Mouse (Mus musculus): Measurements from ENCODE around the gene Chrm1. TPM values are rescaled to one million over a fixed set of nuclear protein-coding genes. Genes with fewer than 3 reads are reported as not detected.
A peak's percentile ranks its signal among the peaks of the same experiment; 100 is the strongest.
"Not testable (repeated sequence)": the region's sequence is repeated elsewhere in the genome, so short reads cannot be mapped to it uniquely, and the experiment has no call there.

The Chrm1 gene
- polyA plus RNA-seq, 1 experiment from 2014 or later, result 0.06 TPM

DNA sequence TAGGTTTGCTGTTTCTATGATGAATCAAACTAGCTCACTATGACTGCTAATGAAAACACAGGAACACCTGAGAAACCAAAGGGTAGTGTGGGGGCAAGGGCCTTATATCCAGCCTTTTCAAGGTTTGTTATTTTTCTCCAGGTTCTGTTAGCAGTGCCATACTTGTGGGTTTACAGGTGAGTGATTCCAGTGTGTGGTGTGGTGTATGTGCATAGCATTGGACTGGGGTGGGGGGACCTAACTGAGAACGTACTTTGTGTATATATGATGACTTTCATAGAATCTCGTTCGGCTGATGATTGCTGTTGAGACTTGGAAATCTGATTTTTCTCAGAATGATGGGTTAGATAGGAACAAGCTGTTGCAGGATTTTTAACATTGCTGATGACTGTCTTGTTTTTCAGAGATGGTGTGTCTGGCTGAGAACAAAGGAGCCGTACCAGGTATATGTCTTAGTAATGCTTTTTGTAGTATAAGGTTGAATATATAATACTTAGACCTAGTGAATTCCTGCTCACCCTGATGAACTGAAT is 61.6 kb downstream of the Chrm1 start:
- Histone ChIP-seq H3K4me2 (peak overlapping the region; percentile 92), H3K9ac (ENCODE audit: low read depth, low read length) (peak overlapping the region; percentile 95), H3K27ac (ENCODE audit: low read depth, low read length) (0 out of 2 replicates have a peak overlapping the region, but pooled peaks have one; percentile 46), H3K4me1 (ENCODE audit: control insufficient read depth, insufficient read depth, low read length) (peaks cover 15% of the 10 kb centered on the region), H3K9me3 (replicated peaks; ENCODE audit: control insufficient read depth, low read length) (no peaks in the 10 kb centered on the region), H3K4me3 (ENCODE audit: low read depth, low read length) (peak overlapping the region; percentile 80), H3K27me3 (ENCODE audit: control insufficient read depth, insufficient read depth, low read length) (no peaks in the 10 kb centered on the region), H3K36me3 (ENCODE audit: control insufficient read depth, insufficient read depth, low read length) (peaks cover 20% of the 10 kb centered on the region)
- WGBS (ENCODE audit: insufficient replicate concordance), result 65% methylated on average over 4 of the region's 4 CpGs
- ATAC-seq (replicated peaks; ENCODE audit: insufficient number of reproducible peaks, low FRiP score, low TSS enrichment), result no peak

GRCm38 (mm10) chr19:8726609-8727390 is 63.2 kb downstream of the Chrm1 start:
- H3K9me3 ChIP-seq (replicated peaks; ENCODE audit: control insufficient read depth, low read length), result no peaks in the 10 kb centered on the region
- H3K4me1 ChIP-seq (ENCODE audit: control insufficient read depth, insufficient read depth, low read length), result peaks cover 14% of the 10 kb centered on the region
- WGBS (ENCODE audit: insufficient replicate concordance), result 28% methylated on average over 3 of the region's 3 CpGs
- no peak for ATAC-seq (replicated peaks; ENCODE audit: insufficient number of reproducible peaks, low FRiP score, low TSS enrichment)
- no peak overlapping the region for H3K27ac ChIP-seq (ENCODE audit: low read depth, low read length)
- H3K4me2 ChIP-seq, result no peak overlapping the region; the same call in 1 of the 2 replicates
- H3K36me3 ChIP-seq (ENCODE audit: control insufficient read depth, insufficient read depth, low read length), result peaks cover 20% of the 10 kb centered on the region
- H3K27me3 ChIP-seq (ENCODE audit: control insufficient read depth, insufficient read depth, low read length), result no peaks in the 10 kb centered on the region
- H3K9ac ChIP-seq (ENCODE audit: low read depth, low read length), result no peak overlapping the region
- H3K4me3 ChIP-seq (ENCODE audit: low read depth, low read length), result no peak overlapping the region

- peaks cover 9% of the 10 kb centered on the region for H3K4me1 ChIP-seq (ENCODE audit: control insufficient read depth, insufficient read depth, low read length)
- no peak overlapping the region for H3K9ac ChIP-seq (ENCODE audit: low read depth, low read length)
- no peak overlapping the region for H3K4me3 ChIP-seq (ENCODE audit: low read depth, low read length)
- H3K27ac ChIP-seq (ENCODE audit: low read depth, low read length), result no peak overlapping the region
- peaks cover 20% of the 10 kb centered on the region for H3K36me3 ChIP-seq (ENCODE audit: control insufficient read depth, insufficient read depth, low read length)
- 24% methylated on average over 5 of the region's 5 CpGs for WGBS (ENCODE audit: insufficient replicate concordance)
- ATAC-seq (replicated peaks; ENCODE audit: insufficient number of reproducible peaks, low FRiP score, low TSS enrichment), result no peak
- H3K4me2 ChIP-seq, result no peak overlapping the region
- H3K9me3 ChIP-seq (replicated peaks; ENCODE audit: control insufficient read depth, low read length), result no peaks in the 10 kb centered on the region
- no peaks in the 10 kb centered on the region for H3K27me3 ChIP-seq (ENCODE audit: control insufficient read depth, insufficient read depth, low read length)
Observed at GRCm38 (mm10) chr19:8727495-8728114, 64.0 kb downstream of the Chrm1 start.

DNA sequence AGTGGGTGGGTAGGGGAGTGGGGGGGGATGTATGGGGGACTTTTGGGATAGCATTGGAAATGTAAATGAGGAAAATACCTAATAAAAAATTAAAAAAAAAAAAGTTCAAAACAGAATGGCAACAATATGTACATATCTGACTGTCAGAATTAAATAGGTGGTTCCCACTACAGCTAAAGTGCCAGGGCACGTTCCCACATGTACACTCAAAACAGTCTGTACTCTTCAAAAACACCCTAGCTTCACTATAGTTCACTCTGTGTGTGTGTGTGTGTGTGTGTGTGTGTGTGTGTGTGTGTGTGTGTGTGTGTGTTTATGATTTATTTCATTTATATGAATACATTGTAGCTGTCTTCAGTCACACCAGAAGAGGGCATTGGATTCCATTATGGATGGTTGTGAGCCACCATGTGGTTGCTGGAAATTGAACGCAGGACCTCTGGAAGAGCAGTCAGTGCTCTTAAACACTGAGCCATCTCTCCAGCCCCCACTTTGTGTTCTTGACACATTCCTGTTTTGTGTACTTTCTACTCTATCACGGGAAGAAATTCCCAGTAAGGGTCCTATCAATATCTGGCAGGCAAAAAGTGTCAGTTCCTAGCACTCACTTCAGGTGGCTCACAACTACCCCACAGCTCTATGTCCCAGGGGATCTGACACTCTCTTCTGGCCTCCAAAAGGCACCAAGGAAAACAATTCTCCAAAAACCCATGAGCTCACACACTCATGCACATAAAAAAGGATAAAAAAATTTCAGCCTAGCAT is 64.9 kb downstream of the Chrm1 start:
- H3K9me3 ChIP-seq (replicated peaks; ENCODE audit: control insufficient read depth, low read length); H3K27ac ChIP-seq (ENCODE audit: low read depth, low read length); ATAC-seq (replicated peaks; ENCODE audit: insufficient number of reproducible peaks, low FRiP score, low TSS enrichment); H3K4me2 ChIP-seq; H3K9ac ChIP-seq (ENCODE audit: low read depth, low read length); H3K27me3 ChIP-seq (ENCODE audit: control insufficient read depth, insufficient read depth, low read length); H3K4me3 ChIP-seq (ENCODE audit: low read depth, low read length); H3K4me1 ChIP-seq (ENCODE audit: control insufficient read depth, insufficient read depth, low read length): not testable (repeated sequence)
- whole genome bisulfite sequencing (ENCODE audit: insufficient replicate concordance), result 43% methylated on average over 3 of the region's 3 CpGs
- peaks cover 20% of the 10 kb centered on the region for H3K36me3 ChIP-seq (ENCODE audit: control insufficient read depth, insufficient read depth, low read length)

Other genes starting within 250 kb of the Chrm1 start
- gene Slc22a8, start 72.5 kb upstream of the Chrm1 start, polyA plus RNA-seq (2014; fragmentation: Nextera tagmentation; extraction: Ambion mirVana), result 0.07 TPM in 1 of 2 replicates, not detected in the other
- gene Slc22a6, start 45.8 kb upstream of the Chrm1 start, polyA plus RNA-seq (2014; fragmentation: Nextera tagmentation; extraction: Ambion mirVana), result not detected in 2 replicates
- gene Slc3a2, start 59.6 kb downstream of the Chrm1 start, polyA plus RNA-seq (2014; fragmentation: Nextera tagmentation; extraction: Ambion mirVana), result 82.6 and 87.8 TPM in 2 replicates
- gene Wdr74, start 72.0 kb downstream of the Chrm1 start, polyA plus RNA-seq (2014; fragmentation: Nextera tagmentation; extraction: Ambion mirVana), result 56.4 and 58.8 TPM in 2 replicates
- gene 1700092M07Rik, start 76.9 kb downstream of the Chrm1 start, polyA plus RNA-seq (2014; fragmentation: Nextera tagmentation; extraction: Ambion mirVana), result 0.99 and 2.2 TPM in 2 replicates
- 82.2 and 85.1 TPM in 2 replicates for gene Stx5a, start 77.6 kb downstream of the Chrm1 start, polyA plus RNA-seq (2014; fragmentation: Nextera tagmentation; extraction: Ambion mirVana)
- 126 and 138 TPM in 2 replicates for gene Nxf1, start 93.3 kb downstream of the Chrm1 start, polyA plus RNA-seq (2014; fragmentation: Nextera tagmentation; extraction: Ambion mirVana)
- 146 and 150 TPM in 2 replicates for gene Tmem223, start 107.2 kb downstream of the Chrm1 start, polyA plus RNA-seq (2014; fragmentation: Nextera tagmentation; extraction: Ambion mirVana)
- 63.9 and 69.9 TPM in 2 replicates for gene Tmem179b, start 110.7 kb downstream of the Chrm1 start, polyA plus RNA-seq (2014; fragmentation: Nextera tagmentation; extraction: Ambion mirVana)
- 12.8 and 14.3 TPM in 2 replicates for gene Taf6l, start 122.6 kb downstream of the Chrm1 start, polyA plus RNA-seq (2014; fragmentation: Nextera tagmentation; extraction: Ambion mirVana)
- 138 and 155 TPM in 2 replicates for gene Polr2g, start 134.8 kb downstream of the Chrm1 start, polyA plus RNA-seq (2014; fragmentation: Nextera tagmentation; extraction: Ambion mirVana)
- gene Zbtb3, start 138.8 kb downstream of the Chrm1 start, polyA plus RNA-seq (2014; fragmentation: Nextera tagmentation; extraction: Ambion mirVana), result 3.9 and 5.2 TPM in 2 replicates
- 32.3 and 34.0 TPM in 2 replicates for gene Ttc9c, start 155.5 kb downstream of the Chrm1 start, polyA plus RNA-seq (2014; fragmentation: Nextera tagmentation; extraction: Ambion mirVana)
- gene Hnrnpul2, start 156.2 kb downstream of the Chrm1 start, polyA plus RNA-seq (2014; fragmentation: Nextera tagmentation; extraction: Ambion mirVana), result 4.6 and 6.1 TPM in 2 replicates
- gene AC129217.1, start 166.0 kb downstream of the Chrm1 start, polyA plus RNA-seq (2014; fragmentation: Nextera tagmentation; extraction: Ambion mirVana), result not detected in 2 replicates
- 37.9 and 41.7 TPM in 2 replicates for gene Bscl2, start 173.7 kb downstream of the Chrm1 start, polyA plus RNA-seq (2014; fragmentation: Nextera tagmentation; extraction: Ambion mirVana)
- 3.5 and 4.2 TPM in 2 replicates for gene Gng3, start 175.4 kb downstream of the Chrm1 start, polyA plus RNA-seq (2014; fragmentation: Nextera tagmentation; extraction: Ambion mirVana)
- gene Lrrn4cl, start 187.0 kb downstream of the Chrm1 start, polyA plus RNA-seq (2014; fragmentation: Nextera tagmentation; extraction: Ambion mirVana), result 0.33 and 0.44 TPM in 2 replicates
- gene Ubxn1, start 207.7 kb downstream of the Chrm1 start, polyA plus RNA-seq (2014; fragmentation: Nextera tagmentation; extraction: Ambion mirVana), result 141 and 143 TPM in 2 replicates
- gene Uqcc3, start 217.1 kb downstream of the Chrm1 start, polyA plus RNA-seq (2014; fragmentation: Nextera tagmentation; extraction: Ambion mirVana), result 53.5 and 59.0 TPM in 2 replicates
- 60.1 and 72.4 TPM in 2 replicates for gene Lbhd1, start 219.9 kb downstream of the Chrm1 start, polyA plus RNA-seq (2014; fragmentation: Nextera tagmentation; extraction: Ambion mirVana)
- not detected in 2 replicates for gene Gm49403, start 220.1 kb downstream of the Chrm1 start, polyA plus RNA-seq (2014; fragmentation: Nextera tagmentation; extraction: Ambion mirVana)
- gene 1810009A15Rik, start 225.1 kb downstream of the Chrm1 start, polyA plus RNA-seq (2014; fragmentation: Nextera tagmentation; extraction: Ambion mirVana), result 77.5 and 86.8 TPM in 2 replicates
- not detected in 2 replicates for gene Gm49416, start 225.1 kb downstream of the Chrm1 start, polyA plus RNA-seq (2014; fragmentation: Nextera tagmentation; extraction: Ambion mirVana)
- 19.2 and 24.6 TPM in 2 replicates for gene Ints5, start 229.2 kb downstream of the Chrm1 start, polyA plus RNA-seq (2014; fragmentation: Nextera tagmentation; extraction: Ambion mirVana)
- 66.6 and 81.4 TPM in 2 replicates for gene Ganab, start 234.3 kb downstream of the Chrm1 start, polyA plus RNA-seq (2014; fragmentation: Nextera tagmentation; extraction: Ambion mirVana)

Data from heart, embryonic 11.5 days (tissue).